Mouse (Mus musculus): ENCODE results near the gene Yod1.

GRCm38 (mm10) chr1:130738551-130739106 lies 21.5 kb downstream of the Yod1 start:
- TF ChIP-seq CTCF (IDR thresholded peaks at IDR 0.05; ENCODE audit: low read depth, low read length) (no peak), POLR2A (IDR thresholded peaks at IDR 0.05; ENCODE audit: borderline replicate concordance, low read depth, low read length) (no peak)
